Mouse (Mus musculus): Measurements from ENCODE around the gene Hkdc1. TPM values are rescaled to one million over a fixed set of nuclear protein-coding genes. Genes with fewer than 3 reads are reported as not detected.

Gene Hkdc1
- total and polyA plus RNA-seq, 3 experiments = not detected

DNA sequence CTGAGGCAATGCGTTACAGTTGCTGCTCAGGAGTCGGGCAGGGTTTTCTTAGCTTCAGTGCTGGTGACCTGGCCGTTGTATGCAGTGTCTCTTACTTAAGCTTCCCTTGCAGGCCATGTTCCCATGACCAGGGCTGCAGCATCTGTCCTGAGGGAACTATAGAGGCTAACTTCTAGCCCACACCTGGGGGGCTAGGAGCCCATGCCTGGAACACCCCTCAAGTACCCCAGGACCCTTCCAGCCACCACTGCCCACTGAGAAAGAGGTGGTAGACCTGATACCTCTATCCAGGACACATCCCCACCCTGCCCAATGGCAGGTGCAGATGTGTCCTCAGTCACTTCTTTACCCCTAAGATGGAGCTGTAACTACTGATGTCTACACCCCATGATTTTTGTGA is 81.3 kb downstream of the Hkdc1 start:
- H3K27ac ChIP-seq = peak overlapping the region; percentile 95
- no peak for DNase-seq

DNA sequence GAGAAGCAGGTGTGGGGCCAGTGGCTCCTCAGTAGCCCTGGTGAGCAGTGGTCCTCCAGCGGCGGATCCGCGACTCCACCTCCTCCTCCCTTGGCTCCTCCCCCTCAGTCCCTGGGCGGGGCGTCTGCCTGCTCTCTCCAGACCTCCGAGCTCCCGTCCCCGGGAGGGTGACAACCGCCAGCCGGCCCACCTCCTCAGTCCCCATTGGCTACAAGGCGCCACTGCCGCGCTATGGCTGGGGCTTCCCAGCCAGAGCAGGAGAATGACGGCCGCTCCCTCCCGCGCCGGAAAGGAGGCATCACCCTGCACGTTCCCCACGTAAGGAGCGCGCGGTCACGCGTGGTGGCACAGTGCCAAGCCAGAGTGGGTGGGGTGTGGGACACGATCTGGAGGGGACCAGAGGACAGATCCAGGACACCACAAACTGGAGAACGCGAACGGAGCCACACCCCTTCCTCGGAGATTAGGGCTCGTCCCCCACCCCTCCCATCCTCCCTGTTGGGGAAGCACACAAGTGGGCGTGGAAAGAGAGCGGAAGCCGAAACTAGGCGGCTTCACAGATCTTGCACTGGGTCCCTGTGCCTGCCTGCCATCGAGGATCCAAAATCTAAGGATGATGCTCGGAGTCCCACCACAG is 82.1 kb downstream of the Hkdc1 start:
- peak; percentile 76; the same call in 1 of the 2 replicates for TF ChIP-seq POLR2A (IDR thresholded peaks at IDR 0.05; ENCODE audit: insufficient read depth, low read depth, low read length)
- no peak for TF ChIP-seq CTCF (IDR thresholded peaks at IDR 0.05)
- peak; percentile 73 for TF ChIP-seq EP300 (IDR thresholded peaks at IDR 0.05; ENCODE audit: insufficient read depth, low read depth, low read length)
- Histone ChIP-seq H3K27ac (peak overlapping the region; percentile 95), H3K27me3 (ENCODE audit: control insufficient read depth, insufficient read depth, low read length) (no peaks in the 10 kb centered on the region), H3K9ac (ENCODE audit: low read depth, low read length) (peak overlapping the region; percentile 68), H3K36me3 (ENCODE audit: control insufficient read depth, insufficient read depth, low read length) (no peaks in the 10 kb centered on the region; the same call in 1 of the 2 replicates), H3K4me1 (ENCODE audit: control insufficient read depth, insufficient read depth, low read length) (peaks cover 20% of the 10 kb centered on the region), H3K4me3 (peak overlapping the region; percentile 75), H3K79me2 (replicated peaks; ENCODE audit: control insufficient read depth, insufficient read depth, low read length) (no peaks in the 10 kb centered on the region; the same call in 1 of the 2 replicates)
- intact Hi-C loops (cut with DNase I) = no loop called here
- DNase-seq = peak; percentile 99
- WGBS = 0% methylated on average over 38 of the region's 38 CpGs

More for the DNA sequence above, 81.3 kb downstream of the Hkdc1 start:
- intact Hi-C loops (cut with DNase I) = no loop called here
- Histone ChIP-seq H3K27me3 (ENCODE audit: control insufficient read depth, insufficient read depth, low read length) (no peaks in the 10 kb centered on the region), H3K36me3 (ENCODE audit: control insufficient read depth, insufficient read depth, low read length) (no peaks in the 10 kb centered on the region; the same call in 1 of the 2 replicates), H3K4me3 (peak overlapping the region; percentile 75), H3K9ac (ENCODE audit: low read depth, low read length) (peak overlapping the region; percentile 68), H3K4me1 (ENCODE audit: control insufficient read depth, insufficient read depth, low read length) (peaks cover 20% of the 10 kb centered on the region), H3K79me2 (replicated peaks; ENCODE audit: control insufficient read depth, insufficient read depth, low read length) (no peaks in the 10 kb centered on the region)
- TF ChIP-seq CTCF (IDR thresholded peaks at IDR 0.05) = no peak
- TF ChIP-seq EP300 (IDR thresholded peaks at IDR 0.05; ENCODE audit: insufficient read depth, low read depth, low read length) = no peak
- TF ChIP-seq POLR2A (IDR thresholded peaks at IDR 0.05; ENCODE audit: insufficient read depth, low read depth, low read length) = no peak
- 24% methylated on average over 3 of the region's 3 CpGs for WGBS

DNA sequence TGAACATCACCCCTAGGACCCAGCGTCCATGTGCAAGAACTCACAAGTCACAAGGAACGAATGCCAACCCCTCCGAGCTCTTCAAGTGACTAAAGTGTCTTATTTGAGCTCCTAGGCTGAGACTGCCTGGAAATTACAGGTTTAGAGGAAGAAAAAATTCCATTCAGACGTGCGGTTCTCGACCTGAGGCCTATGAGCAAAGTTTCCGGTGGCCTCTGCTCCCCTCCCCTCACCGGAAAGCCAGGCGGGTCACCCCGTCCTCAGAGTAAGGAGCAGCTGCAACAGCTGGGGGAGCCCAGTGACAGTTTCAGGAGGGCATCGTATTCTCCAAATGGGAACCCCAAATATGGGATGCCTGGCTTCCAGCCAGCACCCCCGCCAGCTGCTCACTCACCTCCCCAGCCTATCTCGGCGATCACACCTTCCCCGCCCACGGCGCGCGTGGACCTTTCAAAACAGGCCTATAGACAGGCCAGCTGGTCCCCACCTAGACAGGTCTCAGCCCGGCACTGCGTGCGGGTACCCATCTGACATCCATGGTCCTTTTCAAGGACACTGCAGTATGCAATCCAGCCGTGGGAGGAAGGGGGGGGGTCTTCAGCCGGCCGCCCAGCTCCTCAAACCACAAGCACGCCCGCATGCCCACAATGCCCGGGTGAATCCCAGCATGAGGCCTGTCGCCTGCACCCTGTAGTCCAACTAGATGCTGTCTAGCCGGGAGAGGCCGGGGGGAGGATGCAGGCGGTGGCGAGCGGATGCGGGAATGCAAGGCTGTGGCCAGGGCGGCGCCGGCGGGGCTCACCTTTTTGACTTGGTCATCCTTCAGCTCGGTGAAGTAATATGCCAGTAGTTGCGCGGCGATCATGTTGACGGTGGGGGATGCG is 82.8 kb downstream of the Hkdc1 start:
- Histone ChIP-seq H3K79me2 (replicated peaks; ENCODE audit: control insufficient read depth, insufficient read depth, low read length) (no peaks in the 10 kb centered on the region; the same call in 1 of the 2 replicates), H3K9ac (ENCODE audit: low read depth, low read length) (peak overlapping the region; percentile 58), H3K4me1 (ENCODE audit: control insufficient read depth, insufficient read depth, low read length) (peaks cover 20% of the 10 kb centered on the region), H3K4me3 (peak overlapping the region; percentile 75), H3K36me3 (ENCODE audit: control insufficient read depth, insufficient read depth, low read length) (no peaks in the 10 kb centered on the region; the same call in 1 of the 2 replicates), H3K27me3 (ENCODE audit: control insufficient read depth, insufficient read depth, low read length) (no peaks in the 10 kb centered on the region), H3K27ac (peak overlapping the region; percentile 95)
- peak; percentile 28; the same call in 1 of the 2 replicates for TF ChIP-seq POLR2A (IDR thresholded peaks at IDR 0.05; ENCODE audit: insufficient read depth, low read depth, low read length)
- TF ChIP-seq CTCF (IDR thresholded peaks at IDR 0.05) = no peak
- TF ChIP-seq EP300 (IDR thresholded peaks at IDR 0.05; ENCODE audit: insufficient read depth, low read depth, low read length) = 0 out of 2 replicates have a peak, but pooled peaks have one; percentile 32
- DNase-seq = peak; percentile 71
- intact Hi-C loops (cut with DNase I) = loop anchor here (5.0 kb wide), 2 partner anchors 37 to 62 kb away; no protein-coding TSS in a partner anchor
- under 1% methylated on average over 45 of the region's 45 CpGs for WGBS

DNA sequence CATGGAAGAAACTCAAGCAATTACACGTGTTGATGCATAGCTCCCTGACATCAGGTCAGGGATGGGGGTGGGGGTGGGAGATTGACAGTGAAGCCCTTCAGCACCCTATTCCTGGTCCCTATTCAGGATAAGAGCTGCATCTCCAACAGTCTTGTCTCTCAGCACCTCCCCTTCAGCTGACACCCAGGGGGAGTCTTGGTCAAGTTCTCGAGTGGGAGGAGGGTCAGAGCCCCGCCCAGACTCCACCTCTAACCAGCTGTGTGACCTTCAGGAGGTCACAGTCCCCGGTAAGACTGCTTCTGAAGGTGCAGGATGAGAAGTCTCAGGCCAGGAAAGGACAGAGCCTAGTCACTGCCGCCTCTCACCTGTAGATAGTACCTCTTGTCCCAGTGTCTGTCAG is 83.7 kb downstream of the Hkdc1 start:
- H3K79me2 ChIP-seq (replicated peaks; ENCODE audit: control insufficient read depth, insufficient read depth, low read length) = peaks cover 2% of the 10 kb centered on the region
- peak overlapping the region; percentile 95 for H3K27ac ChIP-seq
- DNase-seq = peak; percentile 54 to 58
- H3K4me3 ChIP-seq = peak overlapping the region; percentile 75
- no peaks in the 10 kb centered on the region; the same call in 1 of the 2 replicates for H3K36me3 ChIP-seq (ENCODE audit: control insufficient read depth, insufficient read depth, low read length)
- peak overlapping the region; percentile 58 for H3K9ac ChIP-seq (ENCODE audit: low read depth, low read length)
- 22% methylated on average over 5 of the region's 5 CpGs for WGBS
- TF ChIP-seq EP300 (IDR thresholded peaks at IDR 0.05; ENCODE audit: insufficient read depth, low read depth, low read length) = no peak
- TF ChIP-seq POLR2A (IDR thresholded peaks at IDR 0.05; ENCODE audit: insufficient read depth, low read depth, low read length) = peak; percentile 56; the same call in 1 of the 2 replicates
- H3K4me1 ChIP-seq (ENCODE audit: control insufficient read depth, insufficient read depth, low read length) = peaks cover 20% of the 10 kb centered on the region
- H3K27me3 ChIP-seq (ENCODE audit: control insufficient read depth, insufficient read depth, low read length) = no peaks in the 10 kb centered on the region
- intact Hi-C loops (cut with DNase I) = loop anchor here (5.0 kb wide), 2 partner anchors 36 to 61 kb away; no protein-coding TSS in a partner anchor

DNA sequence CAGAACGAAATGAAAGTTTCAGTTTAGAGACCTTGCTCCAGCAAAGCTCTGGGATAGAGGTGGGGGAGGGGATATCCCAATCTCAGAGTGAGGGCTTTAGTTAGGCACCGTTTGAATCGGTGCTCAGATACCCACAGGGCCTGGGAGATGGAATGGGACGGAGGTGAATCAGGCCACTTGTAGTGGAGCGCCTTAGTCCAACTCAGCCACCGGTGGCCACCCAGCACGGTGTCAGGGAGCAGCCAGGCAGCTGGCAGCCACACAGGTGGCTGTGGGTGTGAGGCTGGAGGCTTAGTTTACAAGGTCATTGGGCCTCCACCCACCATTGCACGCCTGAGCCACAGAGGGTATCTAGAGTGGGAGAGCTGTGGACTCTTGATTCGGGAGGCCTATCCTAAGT is 84.1 kb downstream of the Hkdc1 start:
- H3K36me3 ChIP-seq (ENCODE audit: control insufficient read depth, insufficient read depth, low read length) = no peaks in the 10 kb centered on the region; the same call in 1 of the 2 replicates
- intact Hi-C loops (cut with DNase I) = loop anchor here (5.0 kb wide), 2 partner anchors 36 to 61 kb away; no protein-coding TSS in a partner anchor
- H3K4me1 ChIP-seq (ENCODE audit: control insufficient read depth, insufficient read depth, low read length) = peaks cover 22% of the 10 kb centered on the region
- peak in 1 of 2 experiments; percentile 47 for DNase-seq
- H3K9ac ChIP-seq (ENCODE audit: low read depth, low read length) = peak overlapping the region; percentile 24
- peak overlapping the region; percentile 95 for H3K27ac ChIP-seq
- peaks cover 5% of the 10 kb centered on the region for H3K79me2 ChIP-seq (replicated peaks; ENCODE audit: control insufficient read depth, insufficient read depth, low read length)
- H3K4me3 ChIP-seq = no peak overlapping the region; the same call in 1 of the 2 replicates
- 39% methylated on average over 9 of the region's 9 CpGs for WGBS
- TF ChIP-seq CTCF (IDR thresholded peaks at IDR 0.05) = no peak
- TF ChIP-seq POLR2A (IDR thresholded peaks at IDR 0.05; ENCODE audit: insufficient read depth, low read depth, low read length) = no peak
- no peak for TF ChIP-seq EP300 (IDR thresholded peaks at IDR 0.05; ENCODE audit: insufficient read depth, low read depth, low read length)
- no peaks in the 10 kb centered on the region for H3K27me3 ChIP-seq (ENCODE audit: control insufficient read depth, insufficient read depth, low read length)

All from heart, adult 2 months (tissue).